Mouse (Mus musculus): ENCODE measurements around the gene Sh3rf3.

DNA sequence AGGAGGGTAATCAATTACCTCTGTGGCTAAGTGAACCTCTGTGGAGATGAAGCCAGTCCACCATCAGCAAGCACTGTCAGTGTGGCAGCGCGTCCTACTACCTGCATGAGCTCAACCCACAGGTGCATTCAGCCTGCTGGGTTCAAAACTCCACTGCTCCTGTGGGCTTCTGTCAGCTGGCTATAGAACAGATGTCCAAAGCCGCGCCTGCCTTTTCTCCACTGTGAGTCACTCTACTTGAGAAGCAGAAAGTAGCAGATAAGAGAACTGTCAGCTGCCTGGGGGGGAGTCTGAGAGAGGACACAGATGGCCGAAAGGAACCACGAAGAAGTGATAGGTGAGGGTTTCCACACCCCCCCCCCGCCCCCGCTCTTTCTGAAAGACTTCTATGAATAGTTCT is 15.6 kb upstream of the Sh3rf3 start:
- TF ChIP-seq POLR2A (IDR thresholded peaks at IDR 0.05; ENCODE audit: control insufficient read depth, extremely low read depth, insufficient read depth, low read length, poor library complexity) (no peak), CTCF (IDR thresholded peaks at IDR 0.05; ENCODE audit: borderline replicate concordance, control insufficient read depth, extremely low read depth, insufficient read depth, low read length, poor library complexity) (no peak)
